Mouse (Mus musculus): ENCODE measurements around the gene Dnajc3.
"Not testable (repeated sequence)": the region's sequence is repeated elsewhere in the genome, so short reads cannot be mapped to it uniquely, and the experiment has no call there.

The Dnajc3 gene

DNA sequence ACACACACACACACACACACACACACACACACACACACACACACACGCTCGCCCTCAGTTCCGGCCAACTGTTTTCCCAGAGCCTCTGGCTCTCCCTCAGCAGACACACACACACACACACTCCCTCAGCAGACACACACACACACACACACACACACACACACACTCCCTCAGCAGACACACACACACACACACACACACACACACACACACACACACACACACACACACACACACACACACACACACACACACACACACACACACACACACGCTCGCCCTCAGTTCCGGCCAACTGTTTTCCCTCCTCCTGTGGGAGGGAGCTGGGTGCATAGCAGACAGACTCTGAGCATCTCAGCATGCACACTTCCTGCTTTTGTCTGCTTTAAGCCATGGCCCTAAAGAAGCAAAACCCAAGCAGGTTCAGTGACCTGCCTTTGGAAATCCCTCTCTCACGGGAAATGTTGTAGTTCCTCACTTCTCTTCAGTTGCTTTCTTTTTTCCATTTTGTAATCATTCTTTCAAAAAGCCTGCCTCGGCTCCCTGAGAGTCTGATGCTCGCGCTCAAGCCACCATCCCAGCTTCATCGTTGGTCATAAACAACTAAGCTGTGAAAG lies 44.8 kb downstream of the Dnajc3 start:
- not testable (repeated sequence) for DNase-seq (ENCODE audit: low spot score in 2 of 2)

DNA sequence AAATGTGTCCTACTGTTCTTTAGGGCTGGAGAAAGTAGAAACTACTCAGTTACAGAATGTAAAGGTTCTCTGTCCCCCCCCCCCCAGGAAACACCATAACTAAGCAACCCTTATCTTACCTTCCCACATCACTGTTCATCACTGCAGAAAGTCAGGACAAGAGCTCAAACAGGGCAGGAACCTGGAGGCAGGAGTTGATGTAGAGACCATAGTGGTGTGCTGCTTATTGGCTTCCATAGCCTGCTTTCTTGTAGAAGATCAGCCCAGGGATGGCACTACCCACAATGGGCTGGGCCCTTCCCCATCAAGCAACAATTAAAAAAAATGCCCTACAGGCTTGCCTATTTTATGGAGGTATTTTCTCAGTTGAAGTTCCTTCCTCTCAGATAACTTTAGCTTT lies 45.6 kb downstream of the Dnajc3 start:
- no peak for DNase-seq (ENCODE audit: low spot score in 2 of 2)

DNA sequence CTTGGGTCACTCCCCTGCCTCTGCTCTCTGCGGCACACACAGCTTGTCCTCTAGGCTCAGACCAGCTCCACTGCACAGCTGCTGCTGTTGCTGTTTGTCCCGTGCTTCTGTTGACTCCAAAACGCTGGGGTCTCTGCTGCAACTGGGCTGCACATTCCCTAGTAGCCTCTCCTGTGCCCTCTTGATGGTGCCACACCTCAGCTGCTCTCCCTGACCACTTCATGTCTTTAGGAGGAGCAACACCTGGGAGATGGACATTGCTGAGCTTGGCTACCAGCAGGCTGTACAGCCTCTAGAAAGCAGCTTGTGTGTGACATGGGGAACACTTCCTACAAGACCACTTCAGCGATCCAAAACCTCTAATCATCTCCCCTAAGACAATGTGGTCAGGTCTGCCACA lies 46.4 kb downstream of the Dnajc3 start:
- no peak for DNase-seq (ENCODE audit: low spot score in 2 of 2)

DNA sequence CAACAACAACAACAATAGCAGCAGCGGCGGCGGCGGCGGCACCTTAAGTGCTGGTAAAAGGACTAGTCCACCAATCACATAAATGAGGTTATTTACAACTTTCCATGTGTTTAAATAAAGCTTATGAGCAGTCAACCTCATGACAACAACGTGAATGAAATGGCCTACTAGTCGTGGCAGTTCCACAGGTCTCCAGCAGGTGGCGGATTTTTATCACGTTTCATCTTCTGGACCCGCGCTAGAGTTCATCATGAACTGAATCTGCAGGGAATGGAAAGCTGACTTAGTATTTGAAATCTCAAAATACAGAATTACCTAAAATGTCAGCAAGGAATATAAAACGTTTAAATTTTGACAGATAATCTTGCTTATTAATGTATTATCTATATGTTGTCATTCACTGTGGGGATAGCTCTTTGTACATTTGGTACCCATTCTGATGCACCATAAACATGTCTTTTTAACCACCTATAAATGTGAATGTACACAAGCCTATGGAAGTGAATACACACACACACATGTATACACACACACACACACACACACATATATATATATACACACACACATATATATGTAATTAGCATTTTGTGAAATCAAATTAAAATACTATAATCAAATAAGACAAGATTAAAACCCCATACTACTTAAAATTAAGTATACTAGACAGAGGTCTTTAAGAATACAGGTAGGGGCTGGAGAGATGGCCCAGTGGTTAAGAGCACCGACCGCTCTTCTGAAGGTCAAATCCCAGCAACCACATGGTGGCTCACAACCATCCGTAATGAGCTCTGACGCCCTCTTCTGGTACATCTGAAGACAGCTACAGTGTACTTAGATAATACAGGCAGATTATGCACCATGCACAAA lies 49.1 kb downstream of the Dnajc3 start:
- peak in 1 of 2 experiments; percentile 49 for DNase-seq (ENCODE audit: low spot score in 2 of 2)

DNA sequence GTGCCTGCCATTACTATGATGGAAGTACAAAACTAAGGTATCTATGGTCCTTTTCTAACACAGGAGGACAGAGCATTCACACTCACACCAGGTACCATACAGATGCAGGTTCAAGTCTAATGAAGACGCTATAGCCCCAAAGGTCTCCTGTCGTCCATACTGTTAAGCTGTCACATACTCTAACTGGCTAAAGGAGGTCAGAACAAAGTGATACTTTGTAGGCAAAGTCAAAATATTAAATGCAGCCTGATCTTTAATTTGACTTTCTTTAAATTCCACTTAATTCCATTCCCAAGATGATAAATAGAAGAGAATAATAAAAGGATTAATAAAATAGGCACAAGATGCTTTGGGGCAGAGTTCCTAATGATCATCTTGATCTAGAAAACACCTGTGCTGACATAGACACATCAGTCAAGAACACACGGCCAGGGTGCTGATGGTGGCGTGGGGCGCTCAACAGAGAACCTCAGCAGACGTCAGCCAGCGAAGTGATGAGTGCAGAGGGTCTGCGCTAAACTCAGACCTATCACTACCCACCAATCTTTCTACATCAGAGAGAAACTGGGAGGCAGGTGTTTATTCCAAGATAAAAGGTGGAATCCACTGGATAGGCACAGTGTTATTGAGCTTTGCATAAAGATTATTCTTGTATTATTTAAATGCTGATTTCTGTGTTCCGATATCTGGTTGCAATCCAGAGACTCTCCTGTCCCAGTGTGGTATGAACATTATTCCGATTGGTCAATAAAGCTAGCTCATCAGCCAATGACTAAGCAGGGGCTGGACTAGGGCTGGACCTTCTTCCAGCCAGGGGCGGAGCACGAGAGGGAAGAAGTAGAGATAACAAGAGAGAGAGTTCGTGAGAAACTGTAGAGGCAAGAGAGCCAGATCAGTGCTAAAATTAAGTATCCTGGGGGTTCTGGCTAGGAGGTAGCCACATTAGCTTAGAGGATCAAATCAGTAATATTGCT lies 50.0 kb downstream of the Dnajc3 start:
- DNase-seq (ENCODE audit: low spot score in 2 of 2) = no peak

DNA sequence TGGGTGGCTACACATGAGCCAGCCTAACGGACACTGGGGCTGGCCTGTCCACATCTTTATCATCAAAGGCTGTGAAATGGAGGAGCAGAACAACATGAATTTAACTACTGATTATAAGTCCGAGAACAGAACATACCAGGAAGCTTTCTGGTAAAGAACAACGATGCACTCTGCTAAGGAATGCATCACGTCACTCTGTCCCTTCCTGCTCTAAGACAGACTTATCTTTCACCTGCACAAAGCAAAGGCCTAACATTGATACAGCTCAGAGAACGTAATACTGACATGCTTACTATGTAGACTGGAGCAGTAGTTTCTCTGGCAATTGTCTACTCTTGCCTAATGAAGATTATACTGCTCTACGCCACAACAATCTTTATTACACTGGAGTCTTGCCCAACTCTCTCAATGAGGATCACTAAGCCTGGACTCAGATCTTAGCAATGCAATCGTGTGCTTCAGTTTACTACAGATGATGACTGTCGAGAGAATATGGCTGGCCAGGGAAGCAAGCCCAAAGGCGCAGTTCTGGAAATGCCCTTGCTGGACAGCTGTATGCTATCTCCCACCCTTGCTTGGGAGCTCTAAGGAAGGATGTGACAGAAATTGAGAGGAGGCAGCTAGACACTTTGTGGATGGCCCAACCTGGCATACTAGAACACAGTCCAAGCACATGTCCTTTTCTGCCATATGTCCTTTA lies 57.6 kb downstream of the Dnajc3 start:
- DNase-seq (ENCODE audit: low spot score in 2 of 2) = no peak

DNA sequence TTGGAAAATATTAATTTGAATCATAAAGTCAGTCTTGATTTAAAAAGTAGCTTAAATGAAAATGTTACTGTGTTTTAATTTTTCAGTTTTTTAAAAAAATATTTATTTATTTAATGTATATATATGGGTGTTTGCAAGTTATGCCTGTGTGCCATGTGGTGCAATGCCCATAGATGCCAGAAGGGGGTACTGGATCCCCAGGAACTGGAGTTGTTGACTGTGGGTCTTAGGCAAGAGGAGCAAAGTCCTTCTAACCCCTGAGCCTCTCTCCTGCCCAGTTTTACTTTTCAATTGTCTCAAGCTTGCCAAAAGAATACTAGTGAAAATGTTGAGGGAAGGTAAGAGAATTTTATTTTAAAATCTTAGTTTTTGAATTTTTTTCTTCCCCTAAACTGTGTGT lies 65.5 kb downstream of the Dnajc3 start:
- DNase-seq (ENCODE audit: low spot score in 2 of 2) = no peak

DNA sequence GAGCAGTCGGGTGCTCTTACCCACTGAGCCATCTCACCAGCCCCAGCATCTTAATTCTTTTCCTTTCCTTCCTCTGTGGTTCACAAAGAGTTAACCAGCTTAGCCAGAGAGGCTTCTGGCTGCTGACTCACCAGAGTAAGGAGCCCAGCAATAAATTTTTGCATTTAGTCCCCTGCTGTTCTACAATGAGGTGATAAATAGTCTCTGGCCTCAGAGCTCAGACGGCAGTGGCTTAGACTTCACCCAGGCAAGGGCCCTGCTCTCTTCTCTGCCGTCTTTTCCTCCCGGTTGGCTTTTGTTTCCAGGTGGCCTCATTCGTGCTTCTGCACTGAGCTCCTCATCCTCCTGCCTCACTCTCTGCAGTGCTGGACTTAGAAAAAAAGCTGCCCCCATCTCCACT lies 68.1 kb downstream of the Dnajc3 start:
- DNase-seq (ENCODE audit: low spot score in 2 of 2) = no peak

DNA sequence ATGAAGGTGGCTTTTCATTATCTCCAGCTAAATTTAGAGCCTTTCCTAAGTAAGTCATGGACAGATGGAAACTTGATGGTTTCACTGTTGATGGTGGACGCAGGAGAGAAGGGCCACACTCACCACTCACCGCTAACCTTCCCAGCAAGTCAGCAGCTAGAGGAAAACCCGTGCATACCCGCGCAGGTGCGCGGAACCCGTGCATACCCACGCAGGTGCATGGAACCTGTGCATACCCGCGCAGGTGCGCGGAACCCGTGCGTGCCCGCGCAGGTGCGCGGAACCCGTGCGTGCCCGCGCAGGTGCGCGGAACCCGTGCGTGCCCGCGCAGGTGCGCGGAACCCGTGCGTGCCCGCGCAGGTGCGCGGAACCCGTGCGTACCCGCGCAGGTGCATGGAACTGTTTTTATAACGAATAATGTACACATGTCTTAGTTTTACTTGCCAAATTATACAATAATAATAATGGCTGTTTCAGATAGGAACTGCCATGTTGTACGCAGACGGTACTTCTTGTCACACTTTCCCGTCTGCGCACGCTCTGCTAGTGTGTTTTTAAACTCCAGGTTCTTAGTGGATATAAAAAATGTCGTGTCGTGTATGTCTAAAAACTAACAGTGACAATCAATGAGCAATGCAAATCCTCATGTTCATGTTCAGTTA lies 68.8 kb downstream of the Dnajc3 start:
- DNase-seq (ENCODE audit: low spot score in 2 of 2) = no peak

DNA sequence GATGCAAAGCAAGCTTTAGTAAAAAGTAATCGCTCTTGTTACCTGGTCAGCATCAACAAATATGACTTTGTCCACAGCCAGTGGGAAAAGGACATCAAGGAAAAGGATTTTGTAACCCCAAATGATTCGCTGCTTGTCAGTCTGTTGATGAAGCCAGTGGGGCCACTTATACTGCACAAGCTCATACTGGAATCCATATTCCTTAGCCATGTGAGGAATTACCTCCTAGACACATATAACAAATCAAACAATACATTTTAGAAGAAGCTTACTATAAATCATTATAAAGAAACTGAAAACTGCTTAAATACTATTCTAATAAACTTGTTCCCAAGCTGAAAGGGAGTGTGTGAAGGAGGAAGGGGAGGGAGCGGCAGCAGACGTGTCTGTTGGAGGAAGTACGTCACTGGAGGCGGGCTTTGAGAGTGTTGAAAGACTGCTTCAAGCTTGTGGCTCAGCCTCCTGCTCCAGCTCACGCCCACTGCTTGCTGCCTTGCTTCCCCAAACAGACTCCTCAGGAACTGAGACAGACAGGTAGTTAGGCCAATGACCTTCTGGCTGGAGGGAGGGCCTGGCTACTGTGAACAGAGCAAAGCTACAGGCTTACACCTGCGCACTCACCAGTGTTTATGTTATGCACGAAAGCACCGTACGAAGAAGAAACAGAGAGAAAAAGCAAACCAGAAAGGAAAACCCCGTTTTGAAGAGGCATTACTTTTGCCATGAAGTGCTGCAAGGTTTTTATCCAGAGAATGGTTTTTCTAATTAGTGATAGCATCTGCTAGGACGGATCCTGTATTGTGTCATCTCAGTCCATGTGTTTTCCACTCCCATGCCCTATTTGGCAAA lies 69.6 kb downstream of the Dnajc3 start:
- DNase-seq (ENCODE audit: low spot score in 2 of 2) = peak; percentile 96

DNA sequence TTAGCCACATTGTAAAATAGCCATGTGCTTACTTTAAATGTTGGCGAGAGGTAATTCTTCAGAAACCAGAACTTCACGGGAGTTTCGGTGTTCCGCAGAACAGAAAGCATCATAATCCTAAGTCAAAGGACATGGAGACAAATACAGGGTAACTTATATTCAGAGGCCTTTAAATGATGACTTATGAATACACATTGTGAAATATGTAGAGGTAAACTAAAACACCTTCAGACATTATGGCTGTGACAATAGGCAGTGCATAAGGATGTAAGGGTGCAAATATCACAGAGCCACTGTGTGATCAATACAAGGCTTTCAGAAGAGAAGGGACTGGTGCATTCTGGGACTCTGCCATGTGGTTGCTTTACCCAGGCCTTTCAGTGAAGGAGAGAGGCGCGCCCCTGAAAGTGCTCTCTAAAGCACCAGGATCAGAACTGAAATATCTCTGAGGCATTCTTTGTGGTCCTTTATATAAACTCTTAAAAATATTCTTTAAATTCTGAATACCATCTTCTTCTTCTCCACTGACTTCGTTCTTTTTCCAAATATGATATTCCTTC lies 70.3 kb downstream of the Dnajc3 start:
- no peak for DNase-seq (ENCODE audit: low spot score in 2 of 2)

DNA sequence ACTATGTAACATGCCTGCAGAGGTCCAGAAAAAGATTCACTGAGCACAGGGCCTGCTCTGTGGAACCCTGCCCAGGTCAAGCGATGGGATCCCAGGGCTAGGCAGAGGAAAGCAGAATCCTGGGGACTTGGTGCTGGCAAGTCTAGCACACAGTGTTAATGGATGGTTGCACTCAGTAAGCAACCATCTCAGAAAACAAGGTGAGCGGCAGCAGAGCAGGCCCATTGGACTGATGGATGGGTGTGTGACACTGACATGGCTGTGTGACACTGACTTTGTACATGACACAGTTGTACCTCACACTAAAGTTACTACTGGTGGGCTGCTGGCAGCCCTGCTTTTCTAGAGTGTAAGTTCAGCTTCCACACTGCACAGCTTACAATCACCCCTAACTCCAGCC lies 71.8 kb downstream of the Dnajc3 start:
- no peak for DNase-seq (ENCODE audit: low spot score in 2 of 2)

DNA sequence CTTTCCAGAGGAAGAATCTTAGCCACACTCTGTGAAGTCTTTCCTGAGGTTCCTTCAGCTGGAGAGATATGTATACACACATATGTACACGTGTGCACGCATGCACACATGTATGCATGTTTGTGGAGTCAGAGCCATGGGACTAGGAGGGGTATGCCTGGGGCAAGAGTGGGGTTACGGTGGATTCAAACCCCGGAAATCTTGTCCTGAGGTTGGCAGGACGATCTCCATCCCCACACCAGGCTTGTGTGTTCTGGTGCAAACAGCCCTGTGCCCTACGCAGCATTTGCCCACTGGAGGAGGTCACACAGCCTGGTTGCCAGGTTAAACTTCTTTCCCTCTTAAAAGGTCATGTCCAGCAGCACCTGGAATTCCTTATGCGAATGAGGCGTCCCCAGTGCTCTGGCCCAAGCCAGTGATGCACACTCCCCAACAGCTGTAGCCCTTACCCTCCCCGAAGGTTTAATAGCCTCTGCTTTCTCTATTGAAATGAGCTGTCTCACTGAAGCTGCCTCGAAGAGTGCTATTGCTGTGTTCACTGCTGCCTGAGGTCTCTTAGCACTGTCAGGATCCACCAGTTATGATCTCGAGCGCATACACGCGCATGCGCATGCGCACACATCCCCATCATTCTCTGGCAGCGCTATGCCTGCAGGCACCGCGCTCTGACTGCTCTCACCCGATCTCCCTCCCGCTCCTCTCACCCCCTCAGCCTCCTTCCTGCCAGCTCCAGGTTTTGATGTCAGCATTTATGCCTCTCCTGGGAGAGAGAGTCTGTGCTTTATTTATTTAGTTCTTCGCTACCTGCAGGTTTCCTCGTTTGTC lies 75.0 kb downstream of the Dnajc3 start:
- peak; percentile 57 to 66 for DNase-seq (ENCODE audit: low spot score in 2 of 2)

DNA sequence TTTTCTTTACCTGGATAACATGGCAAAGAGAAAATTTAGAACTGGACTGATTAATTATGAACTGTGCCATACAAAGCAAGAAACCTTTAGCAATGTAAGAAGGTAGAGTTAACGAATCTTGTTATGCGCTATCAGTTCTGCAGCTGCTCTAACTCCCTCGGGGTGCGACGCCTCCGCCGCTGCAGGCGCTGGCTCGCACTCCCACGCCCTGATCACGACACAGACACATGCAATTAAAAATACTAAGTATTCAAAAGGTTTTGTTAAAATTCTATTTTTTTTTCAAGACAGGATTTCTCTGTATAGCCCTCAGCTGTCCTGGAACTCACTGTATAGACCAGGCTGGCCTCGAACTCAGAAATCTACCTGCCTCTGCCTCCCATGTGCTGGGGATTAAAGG lies 75.8 kb downstream of the Dnajc3 start:
- no peak for DNase-seq (ENCODE audit: low spot score in 2 of 2)

DNA sequence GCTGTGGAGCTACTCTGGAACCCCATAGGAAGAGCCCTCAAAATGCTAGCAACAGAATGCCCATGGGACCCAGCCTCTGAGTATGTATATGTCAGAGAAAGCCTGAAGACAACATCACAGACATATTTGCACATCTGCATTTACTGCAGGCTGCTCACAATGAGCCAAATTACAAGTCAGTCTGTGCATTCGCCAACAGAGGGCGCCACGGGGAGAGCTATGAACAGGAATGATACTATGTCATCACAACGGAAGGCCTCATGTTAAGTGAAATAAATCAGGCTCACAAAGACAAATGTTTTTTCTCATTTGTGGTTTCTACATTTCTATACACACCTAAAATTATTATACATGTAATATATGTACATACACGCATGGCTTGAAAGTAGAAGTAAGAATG lies 88.1 kb downstream of the Dnajc3 start:
- DNase-seq (ENCODE audit: low spot score in 2 of 2) = no peak

DNA sequence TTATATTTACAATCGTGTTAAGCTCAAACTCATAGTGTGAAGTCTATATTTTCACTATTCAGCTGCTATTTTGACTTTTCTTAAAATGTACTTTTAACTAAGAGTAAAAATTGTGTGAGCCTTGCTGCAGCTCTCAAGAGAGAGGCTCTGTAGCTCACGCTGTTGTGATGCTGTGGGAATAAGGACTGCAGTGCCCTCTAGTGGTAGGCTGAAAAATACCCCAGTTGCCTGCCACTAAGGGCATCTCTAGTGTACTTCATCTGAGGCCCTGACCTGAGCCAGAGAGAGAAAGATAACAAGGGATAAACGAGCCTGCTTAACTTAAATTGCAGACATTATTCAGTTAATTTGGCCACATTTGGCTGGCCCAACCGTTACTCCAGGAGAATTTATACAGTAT lies 89.4 kb downstream of the Dnajc3 start:
- DNase-seq (ENCODE audit: low spot score in 2 of 2) = no peak

DNA sequence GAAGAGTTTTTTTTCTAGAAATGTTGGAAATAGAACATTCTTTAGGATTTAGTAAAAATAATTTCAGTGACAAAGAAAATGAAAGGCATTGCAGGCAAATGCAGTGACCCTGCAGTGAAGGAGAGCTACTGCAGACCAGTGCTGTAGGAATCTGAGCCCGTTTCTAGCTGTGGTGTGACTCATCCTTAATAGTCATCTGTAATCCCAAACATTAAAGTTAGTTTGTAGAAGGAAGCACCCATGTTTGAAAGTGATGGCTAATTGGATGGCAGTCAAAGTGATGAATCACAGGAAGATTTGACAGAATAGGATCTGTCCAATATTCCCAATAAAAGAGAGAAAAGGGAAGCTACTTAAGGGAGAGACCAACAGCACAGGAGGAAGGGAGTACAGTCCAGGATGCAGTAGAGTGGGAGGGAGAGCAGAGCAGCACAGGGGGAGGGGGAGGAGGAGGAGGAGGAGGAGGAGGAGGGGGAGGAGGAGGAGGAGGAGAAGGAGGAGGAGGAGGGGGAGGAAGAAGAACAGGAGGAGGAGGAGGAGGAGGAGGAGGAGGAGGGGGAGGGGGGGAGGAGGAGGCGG lies 90.0 kb downstream of the Dnajc3 start:
- DNase-seq (ENCODE audit: low spot score in 2 of 2) = no peak

All from frontal cortex, postnatal 10 days (tissue).